8 mouse cellular contexts compared by ENCODE assay signal in the genomic region with DNA sequence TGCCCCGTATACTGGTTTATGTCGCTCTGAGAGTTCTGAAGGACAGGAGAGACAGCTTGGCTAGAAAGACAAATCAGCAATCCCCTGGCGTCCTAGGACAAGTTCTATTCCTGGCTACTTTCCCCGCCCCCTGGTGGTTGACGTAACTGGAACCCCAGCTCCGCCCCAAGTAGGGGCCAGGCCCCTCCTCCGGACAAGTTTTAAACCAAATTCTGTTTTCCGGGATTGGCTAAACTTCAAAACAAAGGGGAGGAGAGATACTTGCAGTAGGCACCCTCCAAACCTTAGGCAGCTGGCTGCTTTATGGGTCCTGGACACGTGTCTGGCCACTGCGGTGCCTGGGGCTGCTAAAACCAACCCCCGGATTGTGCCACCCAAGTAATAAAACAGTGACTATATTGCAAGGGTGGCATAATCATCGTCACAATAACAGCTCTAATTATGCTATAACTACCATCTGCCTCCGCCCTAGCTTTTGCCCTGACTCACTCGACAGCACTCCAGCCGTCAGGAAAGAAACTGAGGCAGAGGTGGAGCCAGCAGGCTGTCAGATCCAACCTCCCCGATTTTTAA. TPM values are rescaled to one million over a fixed set of nuclear protein-coding genes. Genes with fewer than 3 reads are reported as not detected.
DNase-seq lines count a peak whose midpoint lies in the region; ATAC-seq and TF ChIP-seq lines count a peak whose summit lies in the region.

No protein-coding gene starts in this region.

- TF ChIP-seq CTCF in bone marrow macrophage, adult 2 months (IDR thresholded peaks at IDR 0.05; ENCODE audit: low read depth, low read length) = no peak

- H3K27me3 ChIP-seq in heart, embryonic 10.5 days (ENCODE audit: insufficient read depth, poor library complexity, severe bottlenecking) = no peaks in the 10 kb centered on the region
- no peaks in the 10 kb centered on the region for H3K27me3 ChIP-seq in kidney, embryonic 15.5 days
- H3K27me3 ChIP-seq in splenic B cell, adult 2 months (ENCODE audit: control insufficient read depth, insufficient read depth, low read length, poor library complexity, severe bottlenecking) = no peaks in the 10 kb centered on the region

- peaks cover 21% of the 10 kb centered on the region for H3K36me3 ChIP-seq in heart, embryonic 10.5 days
- peaks cover 23% of the 10 kb centered on the region for H3K36me3 ChIP-seq in kidney, embryonic 15.5 days
- H3K36me3 ChIP-seq in splenic B cell, adult 2 months (ENCODE audit: control insufficient read depth, insufficient read depth, low read length, poor library complexity, severe bottlenecking) = peaks cover 5% of the 10 kb centered on the region

- under 1% methylated on average over 16 of the region's 16 CpGs for WGBS in heart, embryonic 10.5 days
- 1% methylated on average over 16 of the region's 16 CpGs for WGBS in kidney, embryonic 15.5 days

- DNase-seq in A20 (ENCODE audit: low read depth, low spot score) = peak; percentile 94
- peak; percentile 97 for DNase-seq in heart, embryonic 10.5 days (ENCODE audit: low spot score)
- peak; percentile 97 for DNase-seq in liver
- peak; percentile 90 for DNase-seq in splenic B cell, adult 2 months (ENCODE audit: low read depth, low spot score)

- peaks cover 20% of the 10 kb centered on the region for H3K4me1 ChIP-seq in bone marrow macrophage, adult 2 months (ENCODE audit: control insufficient read depth, insufficient read depth, low read length)
- H3K4me1 ChIP-seq in heart, embryonic 10.5 days = peaks cover 38% of the 10 kb centered on the region
- peaks cover 30% of the 10 kb centered on the region for H3K4me1 ChIP-seq in kidney, embryonic 15.5 days

- peak overlapping the region; percentile 57 for H3K4me3 ChIP-seq in bone marrow macrophage, adult 2 months (ENCODE audit: insufficient read depth, low read length)
- H3K4me3 ChIP-seq in heart, embryonic 10.5 days = peak overlapping the region; percentile 95
- peak overlapping the region; percentile 88 for H3K4me3 ChIP-seq in kidney, embryonic 15.5 days (replicated peaks)

- no peaks in the 10 kb centered on the region for H3K9me3 ChIP-seq in heart, embryonic 10.5 days
- no peaks in the 10 kb centered on the region for H3K9me3 ChIP-seq in kidney, embryonic 15.5 days (replicated peaks)

- H3K9ac ChIP-seq in kidney, embryonic 15.5 days = peak overlapping the region; percentile 63

- H3K4me2 ChIP-seq in kidney, embryonic 15.5 days = peak overlapping the region; percentile 91

- H3K27ac ChIP-seq in bone marrow macrophage, adult 2 months (ENCODE audit: insufficient read depth, low read depth, low read length) = peak overlapping the region; percentile 63
- H3K27ac ChIP-seq in heart, embryonic 10.5 days = peak overlapping the region; percentile 96
- H3K27ac ChIP-seq in kidney, embryonic 15.5 days = peak overlapping the region; percentile 95

- ATAC-seq in erythroblast, adult 5-6 weeks (replicated peaks; ENCODE audit: low FRiP score, poor library complexity, severe bottlenecking) = peak; percentile 65
- ATAC-seq in kidney, embryonic 15.5 days (replicated peaks; ENCODE audit: low FRiP score) = peak; percentile 82
- ATAC-seq in monocyte, adult 5-6 weeks (replicated peaks; ENCODE audit: insufficient number of reproducible peaks, low FRiP score, low TSS enrichment, poor library complexity, severe bottlenecking) = peak; percentile 63

- no peak for TF ChIP-seq POLR2A in bone marrow macrophage, adult 2 months (IDR thresholded peaks at IDR 0.05; ENCODE audit: borderline replicate concordance, low read depth, low read length)

RNA-seq across cellular contexts. Expression of gene Gtpbp2, which starts 0.7 kb away (rescaled TPM):
- polyA plus RNA-seq in bone marrow macrophage, adult 2 months (2012; ENCODE audit: insufficient read depth, insufficient read length, missing spikeins) = 126 and 134 TPM in 2 replicates
- 296 and 371 TPM in 2 replicates for total RNA-seq in erythroblast, adult 5-6 weeks (2015; ENCODE audit: low replicate concordance)
- 714 and 945 TPM in 2 replicates for total RNA-seq in erythroblast, adult 5-6 weeks (2017; ENCODE audit: low replicate concordance)
- polyA plus RNA-seq in heart, embryonic 10.5 days (2016; fragmentation: Nextera tagmentation; extraction: Ambion mirVana) = 32.3 and 34.9 TPM in 2 replicates
- polyA plus RNA-seq in kidney, embryonic 15.5 days (2015; fragmentation: Nextera tagmentation; extraction: Ambion mirVana) = 36.8 and 44.4 TPM in 2 replicates
- 84.1 to 127 TPM (median 93.1 TPM) in 3 replicates for total RNA-seq in monocyte, adult 5-6 weeks (2017)

RNA-seq across cellular contexts. Expression of gene Mad2l1bp, which starts 6.8 kb away (rescaled TPM):
- polyA plus RNA-seq in bone marrow macrophage, adult 2 months (2012; ENCODE audit: insufficient read depth, insufficient read length, missing spikeins) = 25.8 and 28.4 TPM in 2 replicates
- total RNA-seq in erythroblast, adult 5-6 weeks (2015; ENCODE audit: low replicate concordance) = 33.0 and 66.5 TPM in 2 replicates
- total RNA-seq in erythroblast, adult 5-6 weeks (2017; ENCODE audit: low replicate concordance) = 30.2 and 33.7 TPM in 2 replicates
- 39.9 and 41.6 TPM in 2 replicates for polyA plus RNA-seq in heart, embryonic 10.5 days (2016; fragmentation: Nextera tagmentation; extraction: Ambion mirVana)
- polyA plus RNA-seq in kidney, embryonic 15.5 days (2015; fragmentation: Nextera tagmentation; extraction: Ambion mirVana) = 37.5 and 39.2 TPM in 2 replicates
- 4.2 to 10.8 TPM (median 6.1 TPM) in 3 replicates for total RNA-seq in monocyte, adult 5-6 weeks (2017)

RNA-seq across cellular contexts. Expression of gene Rsph9, which starts 16.2 kb away (rescaled TPM):
- 8.6 and 12.9 TPM in 2 replicates for polyA plus RNA-seq in bone marrow macrophage, adult 2 months (2012; ENCODE audit: insufficient read depth, insufficient read length, missing spikeins)
- 2.1 TPM in 1 of 2 replicates, not detected in the other for total RNA-seq in erythroblast, adult 5-6 weeks (2015; ENCODE audit: low replicate concordance)
- 0.42 and 7.3 TPM in 2 replicates for total RNA-seq in erythroblast, adult 5-6 weeks (2017; ENCODE audit: low replicate concordance)
- 5.1 and 7.3 TPM in 2 replicates for polyA plus RNA-seq in heart, embryonic 10.5 days (2016; fragmentation: Nextera tagmentation; extraction: Ambion mirVana)
- 11.7 and 12.1 TPM in 2 replicates for polyA plus RNA-seq in kidney, embryonic 15.5 days (2015; fragmentation: Nextera tagmentation; extraction: Ambion mirVana)
- total RNA-seq in monocyte, adult 5-6 weeks (2017) = 1.5 TPM in 1 of 3 replicates, not detected in the others

RNA-seq across cellular contexts. Expression of gene Polh, which starts 42.3 kb away (rescaled TPM):
- 13.7 and 14.4 TPM in 2 replicates for polyA plus RNA-seq in bone marrow macrophage, adult 2 months (2012; ENCODE audit: insufficient read depth, insufficient read length, missing spikeins)
- 4.6 and 4.8 TPM in 2 replicates for total RNA-seq in erythroblast, adult 5-6 weeks (2015; ENCODE audit: low replicate concordance)
- 14.9 and 17.8 TPM in 2 replicates for total RNA-seq in erythroblast, adult 5-6 weeks (2017; ENCODE audit: low replicate concordance)
- polyA plus RNA-seq in heart, embryonic 10.5 days (2016; fragmentation: Nextera tagmentation; extraction: Ambion mirVana) = 8.3 and 12.2 TPM in 2 replicates
- 16.5 and 17.0 TPM in 2 replicates for polyA plus RNA-seq in kidney, embryonic 15.5 days (2015; fragmentation: Nextera tagmentation; extraction: Ambion mirVana)
- total RNA-seq in monocyte, adult 5-6 weeks (2017) = 7.5 to 15.6 TPM (median 7.7 TPM) in 3 replicates

RNA-seq across cellular contexts. Expression of gene Xpo5, which starts 42.4 kb away (rescaled TPM):
- polyA plus RNA-seq in bone marrow macrophage, adult 2 months (2012; ENCODE audit: insufficient read depth, insufficient read length, missing spikeins) = 16.6 and 17.3 TPM in 2 replicates
- 9.0 and 15.3 TPM in 2 replicates for total RNA-seq in erythroblast, adult 5-6 weeks (2015; ENCODE audit: low replicate concordance)
- 11.7 and 14.9 TPM in 2 replicates for total RNA-seq in erythroblast, adult 5-6 weeks (2017; ENCODE audit: low replicate concordance)
- 33.5 and 42.8 TPM in 2 replicates for polyA plus RNA-seq in heart, embryonic 10.5 days (2016; fragmentation: Nextera tagmentation; extraction: Ambion mirVana)
- 41.9 and 44.8 TPM in 2 replicates for polyA plus RNA-seq in kidney, embryonic 15.5 days (2015; fragmentation: Nextera tagmentation; extraction: Ambion mirVana)
- 20.3 to 29.2 TPM (median 21.2 TPM) in 3 replicates for total RNA-seq in monocyte, adult 5-6 weeks (2017)

Comparison
In these comparisons a context has a peak if more than half of its experiments do, and no peak if none do; other contexts are left out.
1. Peak in every context shown above with its lines: DNase-seq, ATAC-seq, H3K4me3 ChIP-seq and H3K27ac ChIP-seq.